Mouse (Mus musculus) erythroid progenitor cell, adult 5-6 weeks (primary cell): Measurements from ENCODE around the gene Hist1h2br. TPM values are rescaled to one million over a fixed set of nuclear protein-coding genes. Genes with fewer than 3 reads are reported as not detected.
A peak's percentile ranks its signal among the peaks of the same experiment; 100 is the strongest.
"Not testable (repeated sequence)": the region's sequence is repeated elsewhere in the genome, so short reads cannot be mapped to it uniquely, and the experiment has no call there.

Experiments used
- ATAC-seq: replicated peaks from 2 replicates; pipeline ENCODE4 v1.8.0; 2016; ENCODE audit warnings: moderate number of reproducible peaks, mild to moderate bottlenecking, moderate TSS enrichment, inconsistent platforms; ENCODE audit not compliant: poor library complexity, low FRiP score, severe bottlenecking
- total RNA-seq, 2 experiments: library from RNA; stranded (forward) in 1 of 2; stranded (reverse) in 1 of 2; fragments of 150-400 nt in 1 of 2; fragments of 186-747, 209-891 nt in 1 of 2; gene quantifications; 2 replicates each; pipeline versions ENCODE4 v1.2.3 to v1.2.4; 2015 to 2017; ENCODE audit warnings: low replicate concordance in 2 of 2

Hist1h2br gene
- total RNA-seq, 2 experiments from 2014 or later = 393 to 939 TPM

DNA sequence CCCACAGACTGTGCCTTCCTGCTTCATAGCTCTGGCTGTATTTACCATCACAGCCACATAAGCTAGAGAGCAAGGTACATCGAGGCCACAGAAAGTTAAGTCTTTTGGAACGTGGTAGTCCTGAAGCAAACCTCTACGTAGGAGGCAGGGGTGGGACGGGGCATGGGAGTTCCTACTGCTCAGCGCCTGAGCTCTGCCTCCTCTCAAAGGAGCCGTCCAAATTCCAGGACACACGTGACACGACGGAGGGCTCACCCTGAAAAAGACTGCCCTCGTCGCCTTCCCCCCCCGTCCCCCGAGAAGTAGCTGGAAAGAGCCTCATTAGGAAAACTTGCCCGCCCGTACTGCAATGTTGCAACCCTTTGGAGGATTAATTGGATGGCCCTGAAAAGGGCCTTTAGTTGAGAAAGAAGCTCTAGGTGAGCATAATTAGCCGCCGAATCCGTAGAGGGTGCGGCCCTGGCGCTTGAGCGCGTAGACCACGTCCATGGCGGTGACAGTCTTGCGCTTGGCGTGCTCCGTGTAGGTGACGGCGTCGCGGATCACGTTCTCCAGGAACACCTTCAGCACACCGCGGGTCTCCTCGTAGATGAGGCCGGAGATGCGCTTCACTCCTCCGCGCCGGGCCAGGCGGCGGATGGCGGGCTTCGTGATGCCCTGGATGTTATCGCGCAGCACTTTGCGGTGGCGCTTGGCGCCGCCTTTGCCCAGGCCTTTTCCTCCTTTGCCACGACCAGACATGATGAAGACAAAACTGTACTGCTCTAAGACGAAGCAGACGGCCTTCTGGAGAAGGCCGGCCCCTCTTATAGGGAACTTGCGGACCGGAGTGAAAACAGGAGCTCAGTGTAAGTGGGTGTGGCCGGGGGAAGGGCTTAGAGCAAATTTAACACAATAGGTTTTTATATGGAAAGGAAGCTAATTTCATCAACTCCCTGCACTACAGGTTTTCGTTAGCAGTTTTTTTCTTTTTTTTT, 1.8 kb upstream of the Hist1h2br start, which contains the start of gene Hist1h4n:
Hist1h4n (minus strand) TSS at position 779 of the 977 bp plus-strand sequence.
- ATAC-seq = peak; percentile 59

- ATAC-seq = peak; percentile 83
These were observed 7.0 kb downstream of the Hist1h2br start for GRCm38 (mm10) chr13:21840508-21840907.

DNA sequence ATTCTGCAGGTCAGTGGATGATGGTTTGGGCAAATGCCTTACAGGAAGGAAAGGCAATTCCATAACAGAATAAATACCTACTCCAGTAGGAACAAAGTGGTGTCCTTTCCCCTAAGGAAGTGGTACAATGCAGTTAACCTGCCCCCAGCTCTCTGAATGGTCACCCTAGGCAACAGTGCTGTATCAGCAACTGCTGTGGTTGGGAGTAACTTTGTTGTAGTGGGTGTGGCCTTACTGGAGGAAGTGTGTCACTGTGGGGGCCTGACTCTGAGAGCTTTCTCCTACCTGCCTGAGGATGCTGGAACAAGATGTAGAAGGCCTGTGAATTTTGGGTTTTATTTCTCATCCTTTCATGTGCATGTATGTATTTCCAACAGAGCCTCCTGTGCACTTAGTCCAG, 12.8 kb downstream of the Hist1h2br start:
- ATAC-seq = peak; percentile 70

GRCm38 (mm10) chr13:21847883-21848282, 14.3 kb downstream of the Hist1h2br start:
- ATAC-seq = no peak

DNA sequence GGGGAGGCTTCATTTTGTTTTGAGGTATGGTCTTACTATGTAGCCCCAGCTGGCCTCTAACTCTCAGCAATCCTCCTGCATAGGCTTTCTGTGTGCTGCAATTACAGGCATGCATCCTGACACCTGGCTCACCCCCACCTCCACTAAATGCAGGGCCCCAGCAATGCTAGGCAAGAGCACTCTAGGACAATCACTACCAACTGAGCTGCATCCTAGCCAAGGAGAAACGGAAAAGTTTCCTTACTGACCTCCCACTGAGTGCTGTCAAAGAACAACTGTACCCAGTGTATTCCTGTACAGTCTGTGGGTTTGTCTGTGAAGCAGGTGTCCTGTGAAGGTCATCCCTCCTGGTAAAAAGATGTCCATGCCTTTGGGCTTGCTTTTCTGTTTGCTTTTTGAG, 17.2 kb downstream of the Hist1h2br start:
- not testable (repeated sequence) for ATAC-seq

DNA sequence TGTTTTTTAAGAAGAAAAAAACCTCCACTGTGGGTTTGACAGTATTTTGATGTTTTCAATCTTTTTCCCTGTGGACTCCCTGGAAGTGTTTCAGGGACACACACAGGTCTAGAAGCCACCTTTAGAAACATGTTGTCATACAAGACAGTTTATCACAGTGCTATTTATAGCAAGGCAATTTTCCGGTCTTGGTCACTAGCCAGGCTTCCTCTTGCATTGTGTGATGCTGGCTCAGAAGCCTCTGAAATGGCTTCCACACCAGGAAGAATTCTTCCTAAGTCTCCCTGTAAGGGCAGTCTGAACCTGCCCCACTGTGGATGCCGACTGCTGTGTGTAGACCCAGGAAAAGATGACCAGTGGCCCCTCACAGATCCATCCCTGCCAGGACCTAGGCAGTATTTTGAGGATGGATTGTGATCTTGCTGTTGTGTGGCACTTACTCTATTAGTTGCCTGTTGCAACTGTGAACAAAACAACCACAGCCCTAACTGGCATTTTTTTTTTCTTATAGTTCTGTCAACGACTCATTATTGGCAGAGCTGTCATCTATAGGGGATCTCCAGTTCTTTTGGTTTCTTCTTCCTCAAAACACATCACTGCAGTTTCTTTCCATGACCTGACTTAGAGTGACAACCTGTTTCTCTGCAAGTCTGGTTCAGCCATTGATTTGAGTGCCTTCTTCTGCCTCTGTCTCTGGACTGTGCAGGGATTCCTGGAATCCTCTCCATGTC, 18.8 kb downstream of the Hist1h2br start:
- ATAC-seq = no peak

- ATAC-seq = peak; percentile 37; the same call in 1 of the 2 replicates
These were observed 21.6 kb downstream of the Hist1h2br start for GRCm38 (mm10) chr13:21855146-21855545.

DNA sequence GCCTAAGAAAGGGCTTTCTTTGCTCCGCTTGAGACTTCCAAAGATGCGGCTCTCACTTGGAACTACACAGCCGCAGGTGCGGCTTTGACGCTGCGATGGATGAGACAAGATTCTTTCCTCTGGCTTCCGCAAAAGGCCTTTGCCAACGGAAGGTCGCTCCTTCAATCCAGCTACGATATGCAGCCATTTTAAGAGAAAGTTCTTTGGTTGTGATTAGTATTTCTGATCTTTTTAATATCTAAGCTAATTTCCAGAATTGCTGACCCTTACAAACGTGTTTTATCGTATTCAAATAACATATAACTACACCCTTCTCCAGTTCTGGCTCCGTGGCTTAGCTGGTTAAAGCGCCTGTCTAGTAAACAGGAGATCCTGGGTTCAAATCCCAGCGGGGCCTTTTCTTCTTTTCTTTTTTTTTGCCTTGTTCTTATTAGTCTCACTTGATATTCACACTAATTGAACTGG, 22.2 kb downstream of the Hist1h2br start:
- no peak for ATAC-seq

- ATAC-seq = no peak
These were observed 28.1 kb downstream of the Hist1h2br start for GRCm38 (mm10) chr13:21861608-21862007.

DNA sequence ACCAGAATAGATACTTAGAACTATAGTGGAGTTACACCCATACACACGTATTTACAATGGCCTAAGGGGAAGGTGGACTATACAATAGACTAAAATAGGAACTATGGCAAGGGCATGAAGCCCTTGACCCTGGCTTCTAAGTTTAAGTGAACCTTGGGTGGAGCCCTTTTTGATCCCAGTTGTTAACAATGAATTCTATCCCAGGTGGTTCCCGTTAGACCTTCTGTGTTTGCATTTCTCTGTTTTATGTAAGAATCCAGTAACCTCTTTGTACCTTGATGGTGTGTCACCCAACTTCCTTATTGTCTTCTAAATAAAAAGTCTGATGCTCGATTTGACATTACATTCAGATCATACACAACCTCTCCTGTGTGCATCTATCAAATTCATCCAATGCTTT, 32.0 kb downstream of the Hist1h2br start:
- ATAC-seq = not testable (repeated sequence)

GRCm38 (mm10) chr13:21880735-21881134, 47.2 kb downstream of the Hist1h2br start:
- ATAC-seq = no peak

DNA sequence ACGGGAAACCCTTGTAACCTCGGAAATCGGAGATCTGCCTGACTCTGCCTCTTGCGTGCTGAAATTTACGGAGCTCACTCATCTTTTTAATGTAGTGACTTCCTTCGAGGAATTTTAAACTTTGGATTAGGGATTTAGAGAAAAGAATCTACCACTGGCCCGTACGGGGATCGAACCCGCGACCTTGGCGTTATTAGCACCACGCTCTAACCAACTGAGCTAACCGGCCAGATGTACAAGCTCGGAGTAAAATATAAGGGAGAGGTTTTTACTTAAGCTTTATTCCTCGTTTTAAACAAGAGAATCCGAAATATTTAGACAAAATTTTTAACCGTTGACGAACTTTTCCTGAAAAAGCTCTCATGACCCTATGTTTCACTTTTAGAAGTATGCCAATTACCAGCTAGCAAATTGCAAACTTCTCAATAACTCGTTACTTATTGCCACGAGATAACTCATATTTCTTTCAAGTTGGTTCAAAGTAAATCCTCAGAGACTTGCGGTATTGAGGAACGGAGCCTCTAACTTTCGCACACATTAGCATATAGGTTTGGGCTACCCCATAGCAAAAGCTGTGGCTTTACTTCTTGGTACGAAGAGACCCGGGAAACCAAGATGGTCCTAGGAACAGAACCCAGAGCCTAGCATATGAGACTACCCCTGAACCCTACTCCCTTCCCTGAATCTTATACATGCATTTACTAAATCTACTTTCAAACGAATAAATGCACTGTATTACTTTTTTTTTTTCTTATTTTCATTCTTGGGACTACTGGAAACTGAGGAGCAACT, 48.5 kb downstream of the Hist1h2br start:
- ATAC-seq = no peak

DNA sequence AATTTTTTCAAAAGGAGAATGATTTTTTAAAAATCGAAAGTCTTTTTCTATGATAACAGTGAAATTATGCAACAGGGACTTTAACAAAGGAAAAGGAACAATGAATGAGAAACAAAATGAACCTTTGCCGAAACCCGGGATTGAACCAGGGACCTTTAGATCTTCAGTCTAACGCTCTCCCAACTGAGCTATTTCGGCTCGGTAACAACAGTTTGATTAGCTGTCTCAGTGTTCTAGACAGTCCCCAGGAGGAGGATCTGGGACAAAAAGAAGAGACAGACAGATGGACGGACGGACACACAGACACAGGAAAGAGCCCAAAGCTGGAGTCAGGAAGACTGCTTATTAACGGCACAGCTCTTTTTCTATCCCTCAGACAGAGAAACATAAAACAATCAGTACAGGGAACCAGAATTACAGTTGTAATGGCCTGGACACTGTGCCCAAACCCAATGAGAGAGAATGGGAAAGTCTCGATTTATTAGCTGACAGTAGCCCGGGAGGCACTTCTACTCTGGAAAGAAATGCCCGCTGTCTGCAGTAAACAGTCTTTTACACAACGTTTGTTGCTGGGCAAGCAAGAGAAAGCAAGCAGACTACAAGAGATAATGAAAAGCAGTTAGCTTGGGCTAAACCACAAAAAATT, 49.3 kb downstream of the Hist1h2br start:
- no peak; the same call in 1 of the 2 replicates for ATAC-seq

- no peak for ATAC-seq
These were observed 49.9 kb downstream of the Hist1h2br start for GRCm38 (mm10) chr13:21883407-21883806.

GRCm38 (mm10) chr13:21884586-21884985, 51.0 kb downstream of the Hist1h2br start:
- ATAC-seq = no peak
